Mouse (Mus musculus): ENCODE data around the gene Zwilch. TPM values are rescaled to one million over a fixed set of nuclear protein-coding genes. Genes with fewer than 3 reads are reported as not detected.

Gene Zwilch
- total RNA-seq, 2 experiments from 2014 or later = 2.7 to 4.2 TPM

- intact Hi-C loops (cut with DNase I) = no loop called here
- peak in 1 of 2 experiments; percentile 28 for DNase-seq (ENCODE audit: low spot score in 2 of 2)
Observed at GRCm38 (mm10) chr9:64119898-64120297, 53.0 kb downstream of the Zwilch start.

GRCm38 (mm10) chr9:64116876-64117275 lies 56.0 kb downstream of the Zwilch start, which contains the start of gene Lctl:
Lctl (plus strand) TSS chr9:64117147.
- no peak for DNase-seq (ENCODE audit: low spot score in 2 of 2)
- intact Hi-C loops (cut with DNase I) = no loop called here

GRCm38 (mm10) chr9:64115756-64116155 lies 57.1 kb downstream of the Zwilch start:
- no peak for DNase-seq (ENCODE audit: low spot score in 2 of 2)
- intact Hi-C loops (cut with DNase I) = no loop called here

- intact Hi-C loops (cut with DNase I) = no loop called here
- no peak for DNase-seq (ENCODE audit: low spot score in 2 of 2)
Observed at GRCm38 (mm10) chr9:64114646-64115045, 58.3 kb downstream of the Zwilch start.

- no peak for DNase-seq (ENCODE audit: low spot score in 2 of 2)
- intact Hi-C loops (cut with DNase I) = no loop called here
Observed at GRCm38 (mm10) chr9:64110502-64110901, 62.4 kb downstream of the Zwilch start.

GRCm38 (mm10) chr9:64105301-64105700 lies 67.6 kb downstream of the Zwilch start:
- intact Hi-C loops (cut with DNase I) = no loop called here
- DNase-seq (ENCODE audit: low spot score in 2 of 2) = no peak

GRCm38 (mm10) chr9:64100442-64100841 lies 72.5 kb downstream of the Zwilch start:
- intact Hi-C loops (cut with DNase I) = loop anchor here (5.0 kb wide), 1 partner anchor 183 kb away; no protein-coding TSS in a partner anchor
- DNase-seq (ENCODE audit: low spot score in 2 of 2) = peak; percentile 32 to 48

- intact Hi-C loops (cut with DNase I) = no loop called here
- no peak for DNase-seq (ENCODE audit: low spot score in 2 of 2)
Observed at GRCm38 (mm10) chr9:64098282-64098681, 74.6 kb downstream of the Zwilch start.

GRCm38 (mm10) chr9:64094083-64094482 lies 78.8 kb downstream of the Zwilch start:
- DNase-seq (ENCODE audit: low spot score in 2 of 2) = no peak
- intact Hi-C loops (cut with DNase I) = no loop called here

GRCm38 (mm10) chr9:64089004-64089403 lies 83.9 kb downstream of the Zwilch start:
- no peak for DNase-seq (ENCODE audit: low spot score in 2 of 2)
- intact Hi-C loops (cut with DNase I) = loop anchor here (5.0 kb wide), 1 partner anchor 172 kb away; no protein-coding TSS in a partner anchor

GRCm38 (mm10) chr9:64088346-64088745 lies 84.6 kb downstream of the Zwilch start:
- intact Hi-C loops (cut with DNase I) = loop anchor here (5.0 kb wide), 1 partner anchor 171 kb away; no protein-coding TSS in a partner anchor

GRCm38 (mm10) chr9:64087461-64088235 lies 85.3 kb downstream of the Zwilch start:
- peak; percentile 67 to 77 for DNase-seq (ENCODE audit: low spot score in 2 of 2)
- intact Hi-C loops (cut with DNase I) = loop anchor here (1.0 to 5.0 kb wide), 3 partner anchors 65 to 170 kb away; partner anchors contain the start of gene Smad6

More at GRCm38 (mm10) chr9:64088346-64088745, 84.6 kb downstream of the Zwilch start:
- no peak for DNase-seq (ENCODE audit: low spot score in 2 of 2)

Other genes starting within 250 kb of the Zwilch start
- gene Smad6, start 151.0 kb downstream of the Zwilch start, total RNA-seq (2021) = 1 to 10 TPM; 1.7 to 3.6 TPM
- gene Lctl, start 56.0 kb downstream of the Zwilch start, total RNA-seq (2021) = not detected
- gene Rpl4, start 271 bp upstream of the Zwilch start, total RNA-seq (2021) = 100 to 1,000 TPM; 475 to 553 TPM
- gene Snapc5, start 6.2 kb upstream of the Zwilch start, total RNA-seq (2021) = 10 to 100 TPM; 20.5 to 22.4 TPM
- gene Uchl4, start 62.1 kb upstream of the Zwilch start, total RNA-seq (2021) = 1 to 10 TPM; 2.4 to 2.7 TPM
- 100 to 1,000 TPM; 280 to 296 TPM for gene Map2k1, start 80.5 kb upstream of the Zwilch start, total RNA-seq (2021)
- gene Tipin, start 108.5 kb upstream of the Zwilch start, total RNA-seq (2021) = 10 to 100 TPM; 16.8 to 27.1 TPM
- 10 to 100 TPM; 25.6 to 32.1 TPM for gene Dis3l, start 168.2 kb upstream of the Zwilch start, total RNA-seq (2021)
- 10 to 100 TPM; 12.6 to 14.6 TPM for gene Megf11, start 212.5 kb upstream of the Zwilch start, total RNA-seq (2021)

Data from left cerebral cortex, postnatal 36 days (tissue).